ENCODE assay signal across 10 mouse cellular contexts in genomic region chr1:157007891-157008730, GRCm38 (mm10).
DNase-seq lines count a peak whose midpoint lies in the region; ATAC-seq and TF ChIP-seq lines count a peak whose summit lies in the region.
"Had no signal": no experiment of that assay in that cellular context is flagged by ENCODE, and none has a peak within 500 bp of the region (broad histone marks: within the 10 kb centered on the region; RNA-seq: fewer than 3 reads in every experiment).

No protein-coding gene starts in this region.

- H3K36me3 ChIP-seq in heart, embryonic 16.5 days (ENCODE audit: control insufficient read depth, insufficient read depth) = no peaks in the 10 kb centered on the region
- H3K36me3 ChIP-seq in limb, embryonic 14.5 days (ENCODE audit: control insufficient read depth, insufficient read depth, low read length) = no peaks in the 10 kb centered on the region
- no peaks in the 10 kb centered on the region for H3K36me3 ChIP-seq in small intestine, adult 2 months (ENCODE audit: control insufficient read depth, insufficient read depth, low read length)
- H3K36me3 ChIP-seq in midbrain, embryonic 16.5 days (ENCODE audit: control insufficient read depth, insufficient read depth, low read length) = no peaks in the 10 kb centered on the region
- H3K36me3 ChIP-seq: midbrain, embryonic 12.5 days had no signal

- H3K4me2 ChIP-seq in heart, embryonic 16.5 days (ENCODE audit: low read depth, low read length) = peak overlapping the region; percentile 53
- H3K4me2 ChIP-seq in limb, embryonic 14.5 days (replicated peaks; ENCODE audit: low read depth, low read length, severe bottlenecking) = no peak overlapping the region
- H3K4me2 ChIP-seq in midbrain, embryonic 16.5 days (ENCODE audit: low read length) = no peak overlapping the region
- H3K4me2 ChIP-seq: midbrain, embryonic 12.5 days had no signal

- TF ChIP-seq CTCF in gastrocnemius, adult 2 months (IDR thresholded peaks at IDR 0.05) = no peak
- TF ChIP-seq CTCF in small intestine, adult 2 months (IDR thresholded peaks at IDR 0.05; ENCODE audit: extremely low read depth, insufficient read length, insufficient replicate concordance, low read depth, low read length) = no peak

- peak; percentile 91 for ATAC-seq in heart, embryonic 16.5 days (replicated peaks; ENCODE audit: extremely low read depth, insufficient read depth, low FRiP score)
- ATAC-seq in limb, embryonic 14.5 days (ENCODE audit: low FRiP score, low read depth) = peak; percentile 67
- no peak for ATAC-seq in midbrain, embryonic 16.5 days
- ATAC-seq in erythroid progenitor cell, adult 5-6 weeks (replicated peaks; ENCODE audit: low FRiP score, poor library complexity, severe bottlenecking) = no peak
- ATAC-seq: inflammation-experienced regulatory T-cells, adult 6 months had no signal

- H3K4me3 ChIP-seq in gastrocnemius, adult 2 months = no peak overlapping the region
- no peak overlapping the region for H3K4me3 ChIP-seq in heart, embryonic 16.5 days (ENCODE audit: low read length)
- no peak overlapping the region for H3K4me3 ChIP-seq in limb, embryonic 14.5 days (replicated peaks; ENCODE audit: low read length)
- H3K4me3 ChIP-seq in small intestine, adult 2 months (ENCODE audit: low read depth, low read length) = no peak overlapping the region
- no peak overlapping the region for H3K4me3 ChIP-seq in midbrain, embryonic 16.5 days (ENCODE audit: low read depth, low read length)
- H3K4me3 ChIP-seq: midbrain, embryonic 12.5 days had no signal

- H3K9me3 ChIP-seq in heart, embryonic 16.5 days (replicated peaks; ENCODE audit: control insufficient read depth, low read length) = no peaks in the 10 kb centered on the region
- H3K9me3 ChIP-seq in limb, embryonic 14.5 days (ENCODE audit: control insufficient read depth, low read length) = no peaks in the 10 kb centered on the region
- no peaks in the 10 kb centered on the region for H3K9me3 ChIP-seq in midbrain, embryonic 16.5 days (replicated peaks; ENCODE audit: control insufficient read depth, low read length, poor library complexity, severe bottlenecking)
- H3K9me3 ChIP-seq: midbrain, embryonic 12.5 days had no signal

- H3K27ac ChIP-seq in gastrocnemius, adult 2 months = peak overlapping the region; percentile 16; the same call in 1 of the 2 replicates
- H3K27ac ChIP-seq in heart, embryonic 16.5 days (ENCODE audit: low read length) = peak overlapping the region; percentile 92
- no peak overlapping the region for H3K27ac ChIP-seq in limb, embryonic 14.5 days (replicated peaks; ENCODE audit: low read depth, low read length)
- H3K27ac ChIP-seq in small intestine, adult 2 months (ENCODE audit: insufficient read depth, low read depth, low read length) = peak overlapping the region; percentile 35
- H3K27ac ChIP-seq in midbrain, embryonic 16.5 days (ENCODE audit: low read length) = no peak overlapping the region
- H3K27ac ChIP-seq: midbrain, embryonic 12.5 days had no signal

- H3K9ac ChIP-seq in heart, embryonic 16.5 days (ENCODE audit: low read length) = peak overlapping the region; percentile 33; the same call in 1 of the 2 replicates
- H3K9ac ChIP-seq in limb, embryonic 14.5 days (ENCODE audit: low read depth, low read length, severe bottlenecking) = no peak overlapping the region
- H3K9ac ChIP-seq in midbrain, embryonic 16.5 days (ENCODE audit: low read depth, low read length) = no peak overlapping the region
- H3K9ac ChIP-seq: midbrain, embryonic 12.5 days had no signal

- no peaks in the 10 kb centered on the region for H3K27me3 ChIP-seq in heart, embryonic 16.5 days (ENCODE audit: control insufficient read depth, insufficient read depth, low read length)
- H3K27me3 ChIP-seq in limb, embryonic 14.5 days (ENCODE audit: control insufficient read depth, insufficient read depth, low read length) = no peaks in the 10 kb centered on the region
- H3K27me3 ChIP-seq in small intestine, adult 2 months (ENCODE audit: control insufficient read depth, insufficient read depth, low read length) = no peaks in the 10 kb centered on the region
- no peaks in the 10 kb centered on the region for H3K27me3 ChIP-seq in midbrain, embryonic 16.5 days (ENCODE audit: control insufficient read depth, insufficient read depth, low read depth, low read length)
- H3K27me3 ChIP-seq: midbrain, embryonic 12.5 days had no signal

- peaks cover 19% of the 10 kb centered on the region for H3K4me1 ChIP-seq in heart, embryonic 16.5 days (ENCODE audit: control insufficient read depth, insufficient read depth, low read length)
- H3K4me1 ChIP-seq in limb, embryonic 14.5 days (ENCODE audit: control insufficient read depth, insufficient read depth, low read length) = no peaks in the 10 kb centered on the region
- peaks cover 3% of the 10 kb centered on the region; the same call in 1 of the 2 replicates for H3K4me1 ChIP-seq in small intestine, adult 2 months (ENCODE audit: control insufficient read depth, insufficient read depth, insufficient read length, low read length)
- H3K4me1 ChIP-seq in midbrain, embryonic 16.5 days (ENCODE audit: control insufficient read depth, insufficient read depth, low read length) = no peaks in the 10 kb centered on the region

- no peak for DNase-seq in gastrocnemius, adult 2 months
- no peak for DNase-seq in gastrocnemius, postnatal 14 days
- DNase-seq in limb, embryonic 14.5 days (ENCODE audit: low spot score) = peak; percentile 74
- DNase-seq in spleen, adult 12 weeks (ENCODE audit: low spot score) = no peak

- 31% methylated on average over 4 of the region's 4 CpGs for WGBS in heart, embryonic 16.5 days
- WGBS in limb, embryonic 14.5 days = 86% methylated on average over 4 of the region's 4 CpGs
- WGBS in small intestine, adult 2 months = 77% methylated on average over 4 of the region's 4 CpGs
- 84% methylated on average over 4 of the region's 4 CpGs for WGBS in midbrain, embryonic 16.5 days

- no peak for TF ChIP-seq POLR2A in limb, embryonic 14.5 days (IDR thresholded peaks at IDR 0.05; ENCODE audit: borderline replicate concordance, extremely low read depth, insufficient read depth, insufficient read length)
- TF ChIP-seq POLR2A in small intestine, adult 2 months (IDR thresholded peaks at IDR 0.05; ENCODE audit: low read depth, low read length) = no peak

- intact Hi-C loops in gastrocnemius, adult 2 months (cut with DNase I) = no loop called here
- intact Hi-C loops in gastrocnemius, postnatal 14 days (cut with DNase I; ENCODE audit: low total_unique reads) = no loop called here

Comparison
In these comparisons a context has a peak if more than half of its experiments do, and no peak if none do; other contexts are left out.
1. H3K27ac ChIP-seq: peak in gastrocnemius, adult 2 months (single experiment), heart, embryonic 16.5 days (single experiment) and small intestine, adult 2 months (single experiment); none in limb, embryonic 14.5 days (single experiment) and midbrain, embryonic 16.5 days (single experiment).
2. ATAC-seq: peak in heart, embryonic 16.5 days (single experiment) and limb, embryonic 14.5 days (single experiment); none in midbrain, embryonic 16.5 days (single experiment) and erythroid progenitor cell, adult 5-6 weeks (single experiment).